Mouse (Mus musculus) olfactory bulb, adult 2 months (tissue): ENCODE results near the gene Naglu. TPM values are rescaled to one million over a fixed set of nuclear protein-coding genes. Genes with fewer than 3 reads are reported as not detected.

Source experiments
- H3K27ac ChIP-seq: fragments of 200-500 bp; 2 replicates; pipeline ENCODE4 v1.5.1; 2012; ENCODE audit warnings: low read depth, low read length; ENCODE audit not compliant: insufficient read depth
- H3K4me1 ChIP-seq: fragments of 200-500 bp; 2 replicates; pipeline ENCODE4 v1.6.1; 2012; ENCODE audit warnings: low read length; ENCODE audit not compliant: control insufficient read depth, insufficient read depth
- H3K4me3 ChIP-seq: fragments of 200-500 bp; 2 replicates; pipeline ENCODE4 v1.5.1; 2012; ENCODE audit warnings: mild to moderate bottlenecking, low read depth, low read length, moderate library complexity; ENCODE audit not compliant: insufficient read depth
- CTCF ChIP-seq: fragments of 200-500 bp; IDR thresholded peaks from 2 replicates; pipeline ENCODE4 v1.5.1; 2012; ENCODE audit warnings: low read depth, mild to moderate bottlenecking, low read length, moderate library complexity; ENCODE audit not compliant: insufficient read depth
- POLR2A ChIP-seq: fragments of 200-500 bp; IDR thresholded peaks from 2 replicates; pipeline ENCODE4 v1.6.1; 2012; ENCODE audit warnings: mild to moderate bottlenecking, low read depth, low read length, moderate library complexity; ENCODE audit not compliant: insufficient read depth
- WGBS: fragments of 180-500 bp; shearing (Covaris S2); methylation state at CpG from one replicate; pipeline ENCODE4 v1.1.7; 2018; 5-methylcytosine and 5-hydroxymethylcytosine counted together
- polyA plus RNA-seq: library from polyadenylated mRNA; stranded (reverse); fragments of >200 nt; gene quantifications from 2 replicates; pipeline ENCODE4 v1.2.4, GENCODE M21; 2012; ENCODE audit warnings: low replicate concordance; ENCODE audit not compliant: missing spikeins, insufficient read depth, insufficient read length

The Naglu gene
- not detected in 2 replicates for polyA plus RNA-seq

DNA sequence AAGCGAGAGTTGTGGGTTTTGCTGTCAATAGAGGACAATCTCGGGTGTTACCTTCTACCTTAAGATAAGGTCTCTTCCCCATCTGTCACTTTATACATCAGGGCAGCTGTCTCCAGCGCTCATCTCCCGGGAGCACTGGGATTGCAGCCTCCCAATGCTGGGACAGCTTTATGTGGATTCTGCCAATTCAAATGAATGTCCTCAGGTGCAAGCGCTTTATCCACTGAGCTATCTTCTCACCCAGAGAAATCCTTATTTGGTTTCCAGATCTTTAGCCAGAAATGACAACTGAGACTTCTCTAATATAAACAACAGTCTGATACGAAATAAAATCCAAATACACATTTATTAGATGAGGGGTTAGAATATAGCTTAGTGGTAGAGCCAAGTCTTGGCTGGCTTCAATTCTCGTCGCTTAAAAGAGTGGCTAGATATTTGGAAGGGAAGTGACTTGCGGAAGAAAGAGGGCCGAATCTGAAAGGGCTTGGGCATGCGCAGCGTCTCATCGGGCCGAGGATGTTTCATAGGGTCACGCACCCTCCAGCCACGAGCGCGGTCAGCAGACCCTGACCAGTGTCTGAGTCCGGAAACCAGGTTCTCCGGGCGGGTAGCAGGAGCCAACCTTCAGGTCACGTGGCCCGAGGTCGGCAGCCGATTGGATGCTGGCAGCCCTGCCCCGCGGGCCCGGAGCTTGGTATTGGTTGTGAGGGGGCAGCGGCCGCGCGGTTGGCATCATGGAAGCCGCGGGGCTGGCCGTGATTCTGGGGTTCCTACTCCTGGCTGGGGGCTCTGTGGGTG, at the start of gene Naglu:
Gene Naglu (plus strand): TSS at position 622 of the 798 bp plus-strand sequence.
- H3K27ac ChIP-seq, result peak within 1 kb of the TSS; percentile 35; the same call in 1 of the 2 replicates
- WGBS, result 4% methylated on average over 35 of the region's 35 CpGs
- TF ChIP-seq CTCF (no peak), POLR2A (peak; percentile 87)
- peaks cover 11% of the 10 kb centered on the region for H3K4me1 ChIP-seq
- peak within 1 kb of the TSS; percentile 87 for H3K4me3 ChIP-seq

- no peak overlapping the region for H3K27ac ChIP-seq
- no peak overlapping the region for H3K4me3 ChIP-seq
- no peak for TF ChIP-seq POLR2A
- no peak for TF ChIP-seq CTCF
- WGBS, result 48% methylated on average over 12 of the region's 12 CpGs
- H3K4me1 ChIP-seq, result peaks cover 5% of the 10 kb centered on the region
Observed at GRCm38 (mm10) chr11:101023371-101023770, 46.4 kb upstream of the Naglu start.

DNA sequence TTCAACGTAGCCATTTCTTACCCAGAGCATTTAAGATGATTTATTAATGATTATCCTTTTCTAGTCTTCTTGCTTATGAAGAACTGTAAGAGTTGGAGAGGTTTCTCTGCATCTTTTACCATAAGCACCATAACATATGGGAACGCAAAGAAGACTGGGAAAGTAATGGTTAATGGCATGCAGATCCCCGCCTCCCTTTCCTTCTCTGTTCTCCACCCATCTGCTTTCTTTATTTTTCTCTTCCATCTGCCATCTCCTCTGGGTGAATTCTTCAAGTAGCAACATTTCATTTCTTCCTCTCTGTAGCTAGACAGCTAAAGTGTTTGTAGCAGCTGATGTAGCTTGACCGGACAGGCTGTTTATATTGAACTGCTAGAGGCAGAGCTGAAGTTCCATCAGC, 45.8 kb upstream of the Naglu start:
- Histone ChIP-seq H3K4me1 (peaks cover 3% of the 10 kb centered on the region), H3K4me3 (no peak overlapping the region), H3K27ac (no peak overlapping the region)
- 94% methylated on average over 4 of the region's 4 CpGs for WGBS
- no peak for TF ChIP-seq POLR2A

DNA sequence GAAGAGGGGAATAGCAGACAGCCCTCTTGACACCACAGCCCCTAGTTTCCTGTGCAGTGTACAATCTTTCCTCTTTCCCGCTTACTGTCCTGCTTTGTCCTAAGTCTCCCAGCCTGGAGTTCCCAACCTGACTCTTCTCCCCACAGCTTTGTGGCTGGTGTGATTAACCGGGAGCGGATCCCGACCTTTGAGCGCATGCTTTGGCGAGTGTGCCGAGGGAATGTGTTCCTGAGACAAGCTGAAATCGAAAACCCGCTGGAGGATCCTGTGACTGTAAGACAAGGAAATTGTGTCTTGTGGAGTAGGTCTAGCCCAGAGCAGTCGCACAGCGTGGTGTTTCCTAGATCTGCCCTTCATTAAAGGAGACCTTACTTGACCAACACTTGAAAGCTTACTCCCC, 42.7 kb upstream of the Naglu start:
- Histone ChIP-seq H3K27ac (no peak overlapping the region), H3K4me1 (peaks cover 2% of the 10 kb centered on the region; the same call in 1 of the 2 replicates), H3K4me3 (no peak overlapping the region)
- no peak for TF ChIP-seq CTCF
- WGBS, result 86% methylated on average over 11 of the region's 11 CpGs

GRCm38 (mm10) chr11:101029320-101029719, 40.5 kb upstream of the Naglu start:
- 75% methylated on average over 8 of the region's 8 CpGs for WGBS
- peaks cover 2% of the 10 kb centered on the region; the same call in 1 of the 2 replicates for H3K4me1 ChIP-seq
- H3K27ac ChIP-seq, result no peak overlapping the region
- no peak for TF ChIP-seq CTCF
- TF ChIP-seq POLR2A, result no peak
- H3K4me3 ChIP-seq, result no peak overlapping the region

DNA sequence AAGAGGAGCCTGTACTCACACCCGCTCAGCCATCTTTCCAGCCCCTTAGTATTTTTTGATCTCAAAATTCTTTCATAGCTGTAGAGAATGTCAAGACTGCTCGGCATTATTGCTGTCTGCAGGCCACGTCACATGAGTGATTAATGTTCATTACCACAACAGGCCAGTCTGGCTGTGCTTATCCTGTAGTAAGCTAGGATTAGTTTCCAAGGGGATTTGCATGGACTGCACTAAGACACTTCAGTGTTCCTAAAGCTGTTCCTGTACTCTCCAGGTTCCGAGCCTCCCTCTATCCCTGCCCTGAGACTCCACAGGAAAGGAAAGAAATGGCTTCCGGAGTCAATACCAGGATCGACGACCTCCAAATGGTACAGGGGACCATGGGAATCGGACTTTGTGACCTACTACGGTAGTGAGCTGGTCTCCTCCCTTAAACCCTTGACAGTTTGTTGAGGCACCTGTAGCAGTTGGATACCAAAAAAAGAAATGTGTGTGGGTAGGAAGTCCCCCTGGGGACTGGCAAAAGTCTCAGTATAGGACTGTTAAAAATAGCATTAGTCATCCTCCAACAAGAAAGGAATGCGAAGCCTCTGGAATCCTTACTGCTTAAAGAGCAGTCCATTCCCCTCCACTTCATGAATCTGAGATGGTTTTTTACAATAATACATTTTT, 39.5 kb upstream of the Naglu start:
- no peak for TF ChIP-seq CTCF
- no peak for TF ChIP-seq POLR2A
- H3K27ac ChIP-seq, result no peak overlapping the region
- peaks cover 2% of the 10 kb centered on the region; the same call in 1 of the 2 replicates for H3K4me1 ChIP-seq
- WGBS, result 70% methylated on average over 10 of the region's 10 CpGs
- H3K4me3 ChIP-seq, result no peak overlapping the region

- Histone ChIP-seq H3K4me3 (no peak overlapping the region), H3K27ac (no peak overlapping the region), H3K4me1 (peaks cover 2% of the 10 kb centered on the region; the same call in 1 of the 2 replicates)
- WGBS, result 79% methylated on average over 4 of the region's 4 CpGs
- TF ChIP-seq POLR2A, result no peak
- TF ChIP-seq CTCF, result no peak
Observed at GRCm38 (mm10) chr11:101030808-101031156, 39.0 kb upstream of the Naglu start.

DNA sequence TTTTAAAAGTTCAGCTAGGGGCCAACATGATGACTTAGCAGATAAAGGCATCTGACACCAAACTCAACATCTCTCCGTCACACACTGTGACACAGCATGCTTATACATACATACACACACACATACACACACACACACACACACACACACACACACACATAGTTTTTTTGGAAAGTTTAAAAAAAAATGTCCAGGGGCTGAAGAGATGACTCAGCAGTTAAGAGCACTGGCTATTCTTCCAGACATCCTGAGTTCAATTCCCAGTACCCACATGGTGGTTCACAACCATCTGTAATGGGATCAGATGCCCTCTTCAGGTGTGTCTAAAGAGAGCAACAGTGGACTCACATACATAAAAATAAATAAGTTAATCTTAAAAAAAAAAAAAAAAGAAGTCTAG, 38.3 kb upstream of the Naglu start:
- peaks cover 2% of the 10 kb centered on the region; the same call in 1 of the 2 replicates for H3K4me1 ChIP-seq
- no peak for TF ChIP-seq CTCF
- no peak overlapping the region for H3K4me3 ChIP-seq
- WGBS, result 92% methylated on average over 1 of the region's 1 CpGs
- H3K27ac ChIP-seq, result no peak overlapping the region

GRCm38 (mm10) chr11:101033856-101034500, 35.8 kb upstream of the Naglu start:
- H3K4me1 ChIP-seq, result peaks cover 2% of the 10 kb centered on the region; the same call in 1 of the 2 replicates
- TF ChIP-seq POLR2A (no peak), CTCF (no peak)
- 92% methylated on average over 17 of the region's 17 CpGs for WGBS
- no peak overlapping the region for H3K27ac ChIP-seq
- no peak overlapping the region for H3K4me3 ChIP-seq
